Mouse (Mus musculus) kidney, embryonic 14.5 days (tissue): ENCODE measurements around the gene Psmb1. TPM values are rescaled to one million over a fixed set of nuclear protein-coding genes. Genes with fewer than 3 reads are reported as not detected.
A peak's percentile ranks its signal among the peaks of the same experiment; 100 is the strongest.

Experiments
- ATAC-seq: fragments of 200-750 bp; cut with Nextera tagmentation; 2 replicates; pipeline ENCODE4 v1.8.0; 2017; ENCODE audit warnings: moderate number of reproducible peaks, mild to moderate bottlenecking, moderate TSS enrichment, moderate library complexity; ENCODE audit not compliant: low FRiP score, low TSS enrichment
- H3K27ac ChIP-seq: fragments of 300-500 bp; sonication (generic); 2 replicates; pipeline ENCODE4 v1.5.1; 2014; ENCODE audit warnings: low read depth, mild to moderate bottlenecking, low read length, moderate library complexity, mixed read lengths
- H3K27me3 ChIP-seq: fragments of 300-500 bp; sonication (generic); 2 replicates; pipeline ENCODE4 v1.6.1; 2014; ENCODE audit warnings: mild to moderate bottlenecking, low read length; ENCODE audit not compliant: control insufficient read depth, insufficient read depth
- H3K36me3 ChIP-seq: fragments of 300-500 bp; sonication (generic); 2 replicates; pipeline ENCODE4 v1.6.1; 2014; ENCODE audit warnings: low read length, mixed read lengths; ENCODE audit not compliant: control insufficient read depth, insufficient read depth
- H3K4me1 ChIP-seq: fragments of 300-500 bp; sonication (generic); 2 replicates; pipeline ENCODE4 v1.6.1; 2014; ENCODE audit warnings: low read length, mixed read lengths; ENCODE audit not compliant: control insufficient read depth, insufficient read depth
- H3K4me2 ChIP-seq: fragments of 300-500 bp; sonication (generic); replicated peaks from 2 replicates; pipeline ENCODE4 v1.6.1; 2014; ENCODE audit warnings: low read depth, mild to moderate bottlenecking, low read length
- H3K4me3 ChIP-seq: fragments of 300-500 bp; sonication (generic); 2 replicates; pipeline ENCODE4 v1.5.1; 2014; ENCODE audit warnings: mild to moderate bottlenecking, low read length
- H3K9ac ChIP-seq: fragments of 300-500 bp; sonication (generic); 2 replicates; pipeline ENCODE4 v1.6.1; 2014; ENCODE audit warnings: low read depth, mild to moderate bottlenecking, low read length, moderate library complexity
- H3K9me3 ChIP-seq: fragments of 300-500 bp; sonication (generic); 2 replicates; pipeline ENCODE4 v1.6.1; 2016; ENCODE audit warnings: low read length; ENCODE audit not compliant: control insufficient read depth
- WGBS: fragments of 180-500 bp; shearing (Covaris S2); extraction: QIAGEN DNeasy Blood & Tissue Kit; methylation state at CpG from one replicate; pipeline ENCODE4 v1.1.7; 2014; 5-methylcytosine and 5-hydroxymethylcytosine counted together
- polyA plus RNA-seq: library from polyadenylated mRNA; unstranded; fragments of >200 nt; fragmentation: Nextera tagmentation; extraction: Ambion mirVana; gene quantifications from 2 replicates; pipeline ENCODE4 v1.2.1, GENCODE M21; 2014

Psmb1 gene
- polyA plus RNA-seq, 1 experiment from 2014 or later: 298 TPM

DNA sequence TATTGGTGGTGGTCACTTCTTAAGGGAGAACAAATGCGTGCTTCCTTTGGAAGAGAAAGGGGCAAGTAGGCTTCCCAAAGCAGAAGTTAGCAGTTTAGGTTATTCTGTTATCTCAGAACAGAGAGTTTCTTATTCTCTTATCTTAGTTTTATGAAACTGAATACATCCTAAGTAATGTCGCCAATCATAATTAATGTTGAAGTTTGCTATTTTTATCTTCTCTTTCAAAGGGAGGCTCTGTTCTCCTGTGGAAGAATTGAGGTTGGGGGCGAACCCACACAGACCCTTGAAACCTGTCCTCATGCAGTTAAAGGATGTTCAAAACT is 28.2 kb upstream of the Psmb1 start:
- WGBS: 51% methylated on average over 3 of the region's 3 CpGs
- H3K27ac ChIP-seq: no peak overlapping the region

DNA sequence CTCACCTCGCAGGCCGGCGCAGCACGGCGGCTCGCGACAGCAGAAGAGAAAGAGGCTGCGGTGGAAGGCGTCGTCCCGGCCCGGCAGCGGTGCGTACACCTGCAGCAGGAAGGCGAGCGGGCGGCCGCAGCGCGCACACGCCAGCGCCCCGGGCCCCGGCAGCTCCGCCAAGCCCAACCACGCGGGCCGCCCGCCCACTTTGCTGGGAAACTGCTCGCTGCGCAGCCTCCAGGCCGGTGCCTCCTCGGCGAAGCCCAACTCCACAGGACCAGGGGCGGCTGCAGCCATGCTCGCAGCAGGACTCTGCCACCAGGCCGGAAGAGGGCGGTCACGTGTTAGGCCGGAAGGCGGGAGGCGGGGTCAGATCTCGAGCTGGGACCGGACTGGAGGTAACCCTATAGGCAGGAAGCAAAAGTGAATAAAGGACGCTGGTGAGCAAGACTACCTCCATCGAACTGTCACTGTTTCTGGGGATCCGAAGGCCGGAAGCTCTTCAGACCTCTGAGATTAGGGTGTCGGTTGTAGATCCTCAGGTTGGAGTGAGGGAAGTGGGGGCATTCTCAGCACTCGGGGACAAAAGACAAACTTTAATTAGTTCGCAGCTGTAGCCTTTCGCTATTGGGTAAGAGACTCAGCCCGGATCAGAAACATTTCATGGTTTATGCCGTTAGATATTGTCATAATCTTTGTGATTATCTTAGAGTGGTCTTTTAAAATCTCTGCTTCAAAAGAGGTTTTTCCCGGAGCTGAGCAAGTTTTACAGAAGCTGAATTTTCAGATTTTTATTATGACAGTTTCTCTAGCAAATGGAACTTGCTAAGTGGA is 27.6 kb upstream of the Psmb1 start, which contains the start of gene Pdcd2:
Gene Pdcd2, minus strand, starts transcription at position 316 of the 825 bp plus-strand sequence.
- H3K9me3 ChIP-seq: no peaks in the 10 kb centered on the region
- H3K4me2 ChIP-seq: peak within 1 kb of the TSS; percentile 72
- 1% methylated on average over 53 of the region's 55 CpGs for WGBS
- peak within 1 kb of the TSS; percentile 77 for H3K27ac ChIP-seq
- peak within 1 kb of the TSS; percentile 83 for H3K9ac ChIP-seq
- no peaks in the 10 kb centered on the region for H3K27me3 ChIP-seq
- H3K4me1 ChIP-seq: no peaks in the 10 kb centered on the region; the same call in 1 of the 2 replicates
- peaks cover 28% of the 10 kb centered on the region; the same call in 1 of the 2 replicates for H3K36me3 ChIP-seq
- H3K4me3 ChIP-seq: peak within 1 kb of the TSS; percentile 84
- ATAC-seq: peak; percentile 99

More for the DNA sequence above, 28.2 kb upstream of the Psmb1 start:
- no peaks in the 10 kb centered on the region; the same call in 1 of the 2 replicates for H3K4me1 ChIP-seq
- H3K4me2 ChIP-seq: peak overlapping the region; percentile 72
- peaks cover 24% of the 10 kb centered on the region; the same call in 1 of the 2 replicates for H3K36me3 ChIP-seq
- H3K9ac ChIP-seq: peak overlapping the region; percentile 83
- H3K9me3 ChIP-seq: no peaks in the 10 kb centered on the region
- peak overlapping the region; percentile 84 for H3K4me3 ChIP-seq
- H3K27me3 ChIP-seq: no peaks in the 10 kb centered on the region
- no peak for ATAC-seq

DNA sequence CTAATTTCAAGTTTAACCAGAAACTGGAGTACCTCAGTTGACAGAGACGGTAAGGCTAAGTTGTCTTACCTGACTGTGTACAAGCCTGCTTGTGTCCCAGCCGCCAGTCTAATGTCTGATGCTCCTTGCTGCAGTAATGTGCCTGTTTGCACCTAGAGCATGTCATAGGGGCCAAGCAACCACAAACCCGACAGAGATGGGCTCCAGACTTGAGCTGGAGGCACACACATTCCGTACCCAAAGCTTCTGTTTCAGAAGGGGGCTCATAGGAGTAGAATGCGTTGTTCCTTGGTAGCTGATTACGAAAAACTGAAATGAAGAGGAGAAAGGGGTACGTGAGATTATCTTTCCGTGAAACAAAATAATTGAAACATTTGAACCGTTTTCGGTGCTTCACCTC is 26.8 kb upstream of the Psmb1 start:
- Histone ChIP-seq H3K27me3 (no peaks in the 10 kb centered on the region), H3K4me3 (peak overlapping the region; percentile 84), H3K9me3 (no peaks in the 10 kb centered on the region), H3K36me3 (peaks cover 37% of the 10 kb centered on the region), H3K4me1 (no peaks in the 10 kb centered on the region; the same call in 1 of the 2 replicates), H3K4me2 (peak overlapping the region; percentile 72), H3K9ac (peak overlapping the region; percentile 83), H3K27ac (no peak overlapping the region; the same call in 1 of the 2 replicates)
- 10% methylated on average over 10 of the region's 10 CpGs for WGBS
- ATAC-seq: no peak

DNA sequence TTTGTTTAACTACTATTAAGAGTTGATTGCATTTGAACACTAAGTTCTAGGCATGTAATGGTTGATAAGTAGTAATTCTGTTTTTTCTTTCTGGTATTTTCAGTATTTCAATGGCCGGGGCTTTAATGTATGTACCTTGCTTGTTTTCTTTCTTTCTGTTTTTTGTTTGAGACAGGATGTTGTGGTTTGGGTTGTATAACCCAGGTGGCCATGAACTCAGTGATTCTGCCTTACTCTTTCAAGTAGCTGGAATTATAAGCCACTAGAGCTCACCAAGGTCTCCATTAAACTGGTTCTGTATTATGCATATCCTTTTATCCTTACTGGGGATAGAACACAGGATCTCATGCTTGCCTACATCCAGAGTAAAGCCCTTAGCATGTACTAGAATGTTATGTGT is 19.2 kb upstream of the Psmb1 start:
- Histone ChIP-seq H3K36me3 (peaks cover 92% of the 10 kb centered on the region), H3K9ac (no peak overlapping the region), H3K27ac (no peak overlapping the region), H3K9me3 (no peaks in the 10 kb centered on the region), H3K4me1 (no peaks in the 10 kb centered on the region), H3K4me3 (no peak overlapping the region), H3K27me3 (no peaks in the 10 kb centered on the region), H3K4me2 (no peak overlapping the region)
- 94% methylated on average over 1 of the region's 1 CpGs for WGBS
- no peak for ATAC-seq

DNA sequence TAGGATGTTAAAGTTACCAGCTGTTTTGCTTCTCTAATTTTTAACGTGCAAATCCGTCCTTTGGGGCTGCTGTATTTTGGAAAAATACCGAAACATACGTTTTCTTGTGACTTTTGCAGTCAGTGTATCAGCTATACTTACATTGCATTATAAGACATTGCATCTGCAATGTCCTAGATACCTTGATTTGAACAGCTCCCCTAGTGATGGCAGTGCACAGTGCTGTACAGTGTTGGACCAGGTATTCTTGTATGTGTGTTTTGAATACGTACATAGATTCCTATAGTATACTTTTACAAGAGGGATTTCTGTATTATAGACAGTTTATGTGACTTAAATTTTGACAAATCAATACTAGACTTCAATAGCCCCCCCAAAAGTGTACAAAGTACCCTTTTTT is 18.6 kb upstream of the Psmb1 start:
- ATAC-seq: no peak
- no peak overlapping the region for H3K4me2 ChIP-seq
- no peak overlapping the region for H3K27ac ChIP-seq
- H3K36me3 ChIP-seq: peaks cover 91% of the 10 kb centered on the region
- no peaks in the 10 kb centered on the region for H3K27me3 ChIP-seq
- H3K9ac ChIP-seq: no peak overlapping the region
- no peaks in the 10 kb centered on the region for H3K4me1 ChIP-seq
- no peak overlapping the region for H3K4me3 ChIP-seq
- 96% methylated on average over 5 of the region's 5 CpGs for WGBS
- no peaks in the 10 kb centered on the region for H3K9me3 ChIP-seq

DNA sequence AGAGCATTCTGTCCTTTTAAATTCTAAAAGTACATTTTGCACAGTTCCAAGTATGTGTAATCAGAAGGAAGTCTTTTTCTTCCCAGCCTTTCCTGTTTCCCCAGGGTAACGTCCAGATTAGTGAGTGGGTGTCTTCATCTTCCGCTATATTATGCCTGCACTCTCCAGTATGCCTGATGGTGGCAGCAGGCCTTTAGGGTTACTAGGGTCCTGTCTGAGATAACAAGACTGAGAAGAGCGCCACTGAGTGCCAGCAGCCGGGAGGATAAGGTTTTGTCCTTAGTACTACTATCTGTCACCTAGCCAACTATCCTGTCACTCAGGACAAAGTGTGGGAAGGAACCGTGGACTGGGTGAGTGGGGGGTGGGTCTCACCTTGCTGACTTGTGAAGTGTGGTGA is 18.2 kb upstream of the Psmb1 start:
- H3K4me1 ChIP-seq: no peaks in the 10 kb centered on the region
- no peaks in the 10 kb centered on the region for H3K27me3 ChIP-seq
- no peak overlapping the region for H3K9ac ChIP-seq
- H3K4me2 ChIP-seq: no peak overlapping the region
- H3K27ac ChIP-seq: no peak overlapping the region
- H3K36me3 ChIP-seq: peaks cover 91% of the 10 kb centered on the region
- no peak for ATAC-seq
- H3K4me3 ChIP-seq: no peak overlapping the region
- no peaks in the 10 kb centered on the region for H3K9me3 ChIP-seq
- WGBS: 73% methylated on average over 5 of the region's 5 CpGs

DNA sequence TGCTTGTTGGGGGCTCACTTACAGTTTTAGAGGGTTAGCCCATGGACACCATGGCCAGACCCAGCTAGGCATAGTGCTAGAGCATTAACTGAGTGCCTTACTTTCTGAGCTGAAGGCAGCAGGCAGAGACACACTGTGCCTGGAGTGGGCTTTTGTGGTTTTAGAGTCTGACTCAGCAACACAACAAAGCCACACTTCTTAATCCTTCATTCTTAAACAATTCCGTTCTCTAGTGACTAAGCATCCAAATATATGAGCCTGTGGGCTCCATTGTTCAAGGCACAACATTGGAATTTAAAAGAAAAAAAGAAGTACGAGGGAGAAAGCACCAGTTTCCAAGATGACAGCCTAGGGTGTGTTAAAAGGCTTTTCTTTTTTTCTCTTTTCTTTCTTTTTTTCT is 11.1 kb upstream of the Psmb1 start:
- Histone ChIP-seq H3K27ac (no peak overlapping the region), H3K4me2 (no peak overlapping the region), H3K27me3 (no peaks in the 10 kb centered on the region), H3K4me3 (no peak overlapping the region), H3K4me1 (no peaks in the 10 kb centered on the region), H3K36me3 (peaks cover 92% of the 10 kb centered on the region), H3K9ac (no peak overlapping the region), H3K9me3 (peaks cover 5% of the 10 kb centered on the region; the same call in 1 of the 2 replicates)
- 85% methylated on average over 2 of the region's 2 CpGs for WGBS
- no peak for ATAC-seq

DNA sequence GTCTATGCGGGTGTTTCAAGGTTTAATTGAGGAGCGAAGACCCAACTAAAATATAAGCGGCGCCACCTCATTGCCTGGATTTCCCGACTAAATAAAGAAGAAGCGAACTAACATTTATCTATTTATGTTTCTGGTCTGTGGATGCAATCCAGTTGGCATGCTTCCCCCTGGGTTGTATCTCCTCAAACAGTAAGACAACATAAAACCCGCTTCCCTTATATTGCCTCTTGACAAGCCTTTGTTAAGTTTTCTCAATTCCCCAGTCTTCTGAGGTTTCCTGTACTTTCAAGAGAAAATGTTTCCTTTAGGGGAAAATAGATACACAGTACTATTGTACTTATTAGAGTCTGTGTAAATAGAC is 818 bp downstream of the Psmb1 start:
- H3K9ac ChIP-seq: peak overlapping the region; percentile 87; the same call in 1 of the 2 replicates
- no peak for ATAC-seq
- peaks cover 23% of the 10 kb centered on the region for H3K4me1 ChIP-seq
- H3K36me3 ChIP-seq: peaks cover 23% of the 10 kb centered on the region
- H3K27me3 ChIP-seq: no peaks in the 10 kb centered on the region
- H3K9me3 ChIP-seq: no peaks in the 10 kb centered on the region
- H3K27ac ChIP-seq: peak overlapping the region; percentile 95; the same call in 1 of the 2 replicates
- peak overlapping the region; percentile 96 for H3K4me3 ChIP-seq
- peak overlapping the region; percentile 81 for H3K4me2 ChIP-seq
- WGBS: 46% methylated on average over 7 of the region's 7 CpGs
